Mouse (Mus musculus) brain, adult 10 weeks (tissue): ENCODE results near the gene 1500009L16Rik. TPM values are rescaled to one million over a fixed set of nuclear protein-coding genes. Genes with fewer than 3 reads are reported as not detected.

Experiments used
- polyA plus RNA-seq: library from polyadenylated mRNA; stranded (reverse); fragments of 350-450 nt; fragmentation: Illumina TruSeq; extraction: RNeasy Lipid Tissue Mini Kit (QIAGEN cat#74804); gene quantifications from one replicate; pipeline ENCODE4 v1.2.3, GENCODE M21; 2015; ENCODE audit warnings: low read depth, low replicate concordance

Gene 1500009L16Rik
- polyA plus RNA-seq: 29.7 TPM

DNA sequence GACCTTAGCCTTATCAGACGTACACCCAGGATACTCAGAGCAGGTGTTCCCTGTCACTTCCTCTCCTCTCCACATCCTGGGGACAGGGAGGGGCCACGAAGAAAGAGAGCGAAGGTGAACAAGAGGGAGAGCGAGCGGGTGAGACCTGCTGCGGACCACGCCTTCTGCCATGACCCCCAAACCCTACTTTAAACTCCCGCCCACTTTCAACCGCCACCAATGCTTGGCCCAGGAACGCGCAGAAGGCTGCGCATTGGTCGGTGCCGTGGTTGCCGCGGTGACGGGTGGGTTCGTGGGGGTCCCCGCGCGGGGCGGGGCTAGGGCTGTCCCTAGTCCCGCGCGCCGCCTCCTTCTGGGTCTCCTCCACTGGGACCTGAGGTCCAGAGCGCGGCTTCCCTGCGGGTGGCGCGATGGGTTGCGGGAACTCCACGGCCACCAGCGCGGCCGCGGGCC, at the start of gene 1500009L16Rik:
TSS of gene 1500009L16Rik (plus strand) at position 287 of the 453 bp plus-strand sequence.

Other genes starting within 250 kb of the 1500009L16Rik start
- 1.7 TPM for gene Aldh1l2, start 188.7 kb upstream of the 1500009L16Rik start, polyA plus RNA-seq
- 19.2 TPM for gene Washc4, start 179.1 kb upstream of the 1500009L16Rik start, polyA plus RNA-seq
- gene Appl2, start 74.1 kb upstream of the 1500009L16Rik start, polyA plus RNA-seq: 115 TPM